ENCODE assay signal across 10 mouse cellular contexts in genomic region chr14:121082341-121082740, GRCm38 (mm10). TPM values are rescaled to one million over a fixed set of nuclear protein-coding genes. Genes with fewer than 3 reads are reported as not detected.
DNase-seq lines count a peak whose midpoint lies in the region; ATAC-seq and TF ChIP-seq lines count a peak whose summit lies in the region.
"Had no signal": no experiment of that assay in that cellular context is flagged by ENCODE, and none has a peak within 500 bp of the region (broad histone marks: within the 10 kb centered on the region; RNA-seq: fewer than 3 reads in every experiment).

No protein-coding gene starts in this region.

- H3K4me1 ChIP-seq in limb, embryonic 13.5 days: peaks cover 12% of the 10 kb centered on the region
- H3K4me1 ChIP-seq in limb, embryonic 10.5 days: peaks cover 19% of the 10 kb centered on the region
- H3K4me1 ChIP-seq in midbrain, embryonic 15.5 days: peaks cover 8% of the 10 kb centered on the region
- H3K4me1 ChIP-seq: neural tube, embryonic 12.5 days had no signal

- H3K4me3 ChIP-seq in limb, embryonic 13.5 days: no peak overlapping the region
- no peak overlapping the region for H3K4me3 ChIP-seq in limb, embryonic 10.5 days
- H3K4me3 ChIP-seq in layer of hippocampus, adult 2 months: peak overlapping the region; percentile 31; the same call in 1 of the 2 replicates
- no peak overlapping the region for H3K4me3 ChIP-seq in midbrain, embryonic 15.5 days
- H3K4me3 ChIP-seq: neural tube, embryonic 12.5 days had no signal

- no peak overlapping the region for H3K9ac ChIP-seq in limb, embryonic 13.5 days
- no peak overlapping the region for H3K9ac ChIP-seq in midbrain, embryonic 15.5 days
- H3K9ac ChIP-seq: neural tube, embryonic 12.5 days had no signal

- H3K9me3 ChIP-seq in limb, embryonic 13.5 days: no peaks in the 10 kb centered on the region
- no peaks in the 10 kb centered on the region for H3K9me3 ChIP-seq in limb, embryonic 10.5 days (replicated peaks)
- H3K9me3 ChIP-seq in midbrain, embryonic 15.5 days: no peaks in the 10 kb centered on the region
- H3K9me3 ChIP-seq: neural tube, embryonic 12.5 days had no signal

- ATAC-seq in limb, embryonic 13.5 days (ENCODE audit: low FRiP score, low read depth): no peak
- peak; percentile 65; the same call in 1 of the 2 replicates for ATAC-seq in midbrain, embryonic 15.5 days (replicated peaks)
- ATAC-seq: Patski had no signal

- no peak for TF ChIP-seq CTCF in layer of hippocampus, adult 2 months (conservative IDR thresholded peaks at IDR 0.05)

- no peaks in the 10 kb centered on the region for H3K27me3 ChIP-seq in limb, embryonic 13.5 days
- no peaks in the 10 kb centered on the region for H3K27me3 ChIP-seq in limb, embryonic 10.5 days (ENCODE audit: low read depth, poor library complexity, severe bottlenecking)
- H3K27me3 ChIP-seq in midbrain, embryonic 15.5 days (replicated peaks): no peaks in the 10 kb centered on the region
- H3K27me3 ChIP-seq: neural tube, embryonic 12.5 days; Patski had no signal

- 68% methylated on average over 7 of the region's 7 CpGs for WGBS in limb, embryonic 13.5 days
- WGBS in limb, embryonic 10.5 days: 77% methylated on average over 7 of the region's 7 CpGs
- whole genome bisulfite sequencing in midbrain, embryonic 15.5 days: 49% methylated on average over 7 of the region's 7 CpGs

- no peak overlapping the region for H3K4me2 ChIP-seq in limb, embryonic 13.5 days (replicated peaks)
- no peak overlapping the region for H3K4me2 ChIP-seq in midbrain, embryonic 15.5 days
- H3K4me2 ChIP-seq: neural tube, embryonic 12.5 days had no signal

- peak overlapping the region; percentile 39; the same call in 1 of the 2 replicates for H3K27ac ChIP-seq in limb, embryonic 13.5 days
- H3K27ac ChIP-seq in limb, embryonic 10.5 days: no peak overlapping the region
- peak overlapping the region; percentile 72 for H3K27ac ChIP-seq in layer of hippocampus, adult 2 months
- H3K27ac ChIP-seq in midbrain, embryonic 15.5 days: peak overlapping the region; percentile 65
- H3K27ac ChIP-seq: neural tube, embryonic 12.5 days had no signal

- DNase-seq in limb, embryonic 10.5 days (ENCODE audit: low spot score): no peak
- peak; percentile 64 to 82 for DNase-seq in frontal cortex, postnatal 36 days (ENCODE audit: low spot score in 2 of 2)
- DNase-seq in layer of hippocampus, adult 2 months (ENCODE audit: low spot score in 2 of 2): peak; percentile 67 to 81
- DNase-seq in cerebellum, adult 8-10 months: no peak
- DNase-seq in thymus, postnatal 4 days: no peak
- no peak for DNase-seq in urinary bladder, adult 2 months (ENCODE audit: low spot score)

- H3K36me3 ChIP-seq in limb, embryonic 13.5 days: peaks cover 49% of the 10 kb centered on the region
- peaks cover 65% of the 10 kb centered on the region for H3K36me3 ChIP-seq in limb, embryonic 10.5 days
- H3K36me3 ChIP-seq in midbrain, embryonic 15.5 days (replicated peaks): no peaks in the 10 kb centered on the region

RNA-seq across cellular contexts. Expression of gene Farp1, which starts 47.3 kb away (rescaled TPM):
- polyA plus RNA-seq in limb, embryonic 13.5 days (2015; fragmentation: Nextera tagmentation; extraction: Ambion mirVana): 39.0 and 40.9 TPM in 2 replicates
- polyA plus RNA-seq in limb, embryonic 10.5 days (2016; fragmentation: Nextera tagmentation; extraction: Ambion mirVana): 43.3 and 53.2 TPM in 2 replicates
- 100 to 1,000 TPM; 102 TPM for total RNA-seq in layer of hippocampus, adult 2 months (2021)
- 37.7 and 41.2 TPM in 2 replicates for polyA plus RNA-seq in midbrain, embryonic 15.5 days (2015; fragmentation: Nextera tagmentation; extraction: Ambion mirVana)
- 31.7 and 46.1 TPM in 2 replicates for polyA plus RNA-seq in urinary bladder, adult 2 months (2012; rRNA removed)

Comparison
In these comparisons a context has a peak if more than half of its experiments do, and no peak if none do; other contexts are left out.
1. DNase-seq: peak in frontal cortex, postnatal 36 days (2 of 2) and layer of hippocampus, adult 2 months (2 of 2); none in limb, embryonic 10.5 days (single experiment), cerebellum, adult 8-10 months (single experiment), thymus, postnatal 4 days (single experiment) and urinary bladder, adult 2 months (single experiment).